Mouse (Mus musculus): Measurements from ENCODE around the gene Trmo. TPM values are rescaled to one million over a fixed set of nuclear protein-coding genes. Genes with fewer than 3 reads are reported as not detected.

Trmo gene
- 10.4 and 11.9 TPM in 2 replicates for polyA plus RNA-seq (2016; fragmentation: Nextera tagmentation; extraction: Ambion mirVana)

- H3K9me3 ChIP-seq, result no peaks in the 10 kb centered on the region
- no peaks in the 10 kb centered on the region for H3K27me3 ChIP-seq (ENCODE audit: insufficient read depth, poor library complexity, severe bottlenecking)
- H3K4me3 ChIP-seq, result peak within 1 kb of the TSS; percentile 69
- peak; percentile 96 for DNase-seq (ENCODE audit: low spot score)
- no peaks in the 10 kb centered on the region; the same call in 1 of the 2 replicates for H3K4me1 ChIP-seq (replicated peaks)
- peak within 1 kb of the TSS; percentile 98 for H3K27ac ChIP-seq
- under 1% methylated on average over 56 of the region's 56 CpGs for WGBS
- H3K36me3 ChIP-seq, result peaks cover 29% of the 10 kb centered on the region
Measured at GRCm38 (mm10) chr4:46389013-46389611, at the start of gene Trmo. Trmo (minus strand) TSS chr4:46389437.

DNA sequence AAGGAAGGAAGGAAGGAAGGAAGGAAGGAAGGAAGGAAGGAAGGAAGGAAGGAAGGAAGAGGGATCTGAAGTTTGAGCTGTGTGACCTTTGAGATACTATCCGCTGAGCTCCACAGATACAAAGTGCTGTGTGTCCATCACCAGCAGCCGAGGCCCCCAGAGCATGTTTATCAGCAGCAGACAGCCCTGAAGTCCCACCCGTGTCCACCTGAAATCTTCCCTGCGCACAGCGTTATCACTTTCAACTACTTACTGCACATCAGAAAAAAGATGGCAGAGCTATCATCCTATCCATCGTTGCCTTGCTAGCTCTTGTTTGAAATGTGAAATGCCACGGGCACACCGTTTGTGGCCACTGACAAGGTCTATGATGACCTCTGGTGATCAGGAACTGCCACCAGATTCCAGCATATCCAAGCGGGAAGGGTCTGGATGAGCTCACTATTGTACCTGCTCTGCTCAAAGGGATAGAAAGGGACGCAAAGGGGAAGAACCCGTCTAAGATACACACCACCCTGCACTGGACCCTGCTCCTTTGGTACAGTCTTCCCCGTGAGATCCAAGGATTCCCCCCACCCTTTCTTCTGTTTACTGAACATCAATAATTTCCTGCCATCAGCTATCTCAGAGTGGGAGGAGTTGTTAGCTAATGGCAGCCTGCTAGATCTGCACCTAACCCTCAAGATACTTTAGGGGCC is 43.3 kb upstream of the Trmo start:
- H3K4me1 ChIP-seq (replicated peaks), result peaks cover 5% of the 10 kb centered on the region
- no peak overlapping the region for H3K4me3 ChIP-seq
- DNase-seq (ENCODE audit: low spot score), result no peak
- no peaks in the 10 kb centered on the region for H3K27me3 ChIP-seq (ENCODE audit: insufficient read depth, poor library complexity, severe bottlenecking)
- H3K36me3 ChIP-seq, result no peaks in the 10 kb centered on the region
- H3K27ac ChIP-seq, result no peak overlapping the region
- no peaks in the 10 kb centered on the region for H3K9me3 ChIP-seq
- 89% methylated on average over 12 of the region's 12 CpGs for WGBS

DNA sequence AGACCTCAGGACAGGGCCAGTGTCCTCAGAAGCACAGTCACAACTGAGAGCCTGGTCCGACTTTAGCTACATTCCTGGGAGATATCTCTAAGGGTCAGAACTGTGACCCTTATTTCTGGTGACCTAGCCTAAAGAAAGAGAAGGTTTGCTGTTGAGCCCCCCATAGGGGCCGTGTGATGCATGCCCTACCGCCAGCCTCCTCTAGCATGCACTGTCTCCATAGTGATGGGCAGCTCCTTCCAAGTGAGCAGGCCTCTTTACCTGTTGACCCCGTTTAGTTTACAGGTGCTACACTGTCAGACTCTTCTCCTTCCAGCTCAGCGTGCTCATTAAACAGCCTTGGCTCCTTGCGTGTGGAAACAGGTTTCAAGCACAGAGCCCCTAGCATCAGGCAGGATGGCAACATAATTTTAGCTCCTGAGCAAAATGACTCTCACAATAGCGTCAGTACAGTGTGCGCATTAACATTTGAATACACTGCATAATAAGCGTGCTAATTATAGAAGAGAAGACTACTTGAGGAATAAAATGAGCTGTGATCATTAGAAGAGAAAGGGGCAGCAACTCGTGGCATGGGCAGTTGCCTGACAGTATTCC is 39.8 kb upstream of the Trmo start:
- Histone ChIP-seq H3K9me3 (no peaks in the 10 kb centered on the region), H3K27me3 (ENCODE audit: insufficient read depth, poor library complexity, severe bottlenecking) (no peaks in the 10 kb centered on the region), H3K36me3 (no peaks in the 10 kb centered on the region), H3K4me1 (replicated peaks) (peaks cover 5% of the 10 kb centered on the region), H3K4me3 (no peak overlapping the region), H3K27ac (no peak overlapping the region)
- DNase-seq (ENCODE audit: low spot score), result no peak
- 59% methylated on average over 10 of the region's 10 CpGs for WGBS

DNA sequence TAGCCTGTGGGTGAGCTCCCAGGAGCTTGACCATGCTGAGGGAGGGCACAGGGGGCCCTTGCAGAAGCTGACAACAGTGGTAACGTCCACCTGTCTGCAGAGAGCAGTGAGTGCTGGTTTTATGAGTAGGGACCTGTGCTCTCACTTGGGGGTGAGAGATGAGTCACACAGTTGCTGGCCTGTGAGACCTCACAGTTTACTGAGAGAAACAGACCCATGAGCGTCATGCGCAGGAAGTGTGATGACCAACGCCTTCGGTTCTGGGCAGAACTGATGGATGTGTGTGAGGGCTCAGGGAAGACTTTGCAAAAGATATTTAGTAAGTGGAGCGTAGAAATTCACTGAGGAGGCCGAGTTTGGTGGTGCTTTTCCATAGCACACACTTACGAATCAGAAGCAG is 33.4 kb upstream of the Trmo start:
- Histone ChIP-seq H3K4me1 (replicated peaks) (no peaks in the 10 kb centered on the region), H3K9me3 (no peaks in the 10 kb centered on the region), H3K36me3 (no peaks in the 10 kb centered on the region), H3K4me3 (no peak overlapping the region), H3K27me3 (ENCODE audit: insufficient read depth, poor library complexity, severe bottlenecking) (no peaks in the 10 kb centered on the region), H3K27ac (no peak overlapping the region; the same call in 1 of the 2 replicates)
- DNase-seq (ENCODE audit: low spot score), result no peak
- 80% methylated on average over 8 of the region's 8 CpGs for WGBS

GRCm38 (mm10) chr4:46418851-46419250 is 29.6 kb upstream of the Trmo start:
- Histone ChIP-seq H3K36me3 (no peaks in the 10 kb centered on the region), H3K27ac (no peak overlapping the region), H3K4me3 (no peak overlapping the region), H3K4me1 (replicated peaks) (no peaks in the 10 kb centered on the region), H3K27me3 (ENCODE audit: insufficient read depth, poor library complexity, severe bottlenecking) (no peaks in the 10 kb centered on the region), H3K9me3 (no peaks in the 10 kb centered on the region)
- WGBS, result 91% methylated on average over 9 of the region's 9 CpGs
- DNase-seq (ENCODE audit: low spot score), result no peak

- no peak overlapping the region for H3K4me3 ChIP-seq
- DNase-seq (ENCODE audit: low spot score), result no peak
- WGBS, result 63% methylated on average over 3 of the region's 3 CpGs
- H3K4me1 ChIP-seq (replicated peaks), result no peaks in the 10 kb centered on the region
- H3K36me3 ChIP-seq, result no peaks in the 10 kb centered on the region
- no peaks in the 10 kb centered on the region for H3K9me3 ChIP-seq
- H3K27me3 ChIP-seq (ENCODE audit: insufficient read depth, poor library complexity, severe bottlenecking), result no peaks in the 10 kb centered on the region
- H3K27ac ChIP-seq, result no peak overlapping the region
Measured at GRCm38 (mm10) chr4:46417491-46417890, 28.3 kb upstream of the Trmo start.

- H3K27me3 ChIP-seq (ENCODE audit: insufficient read depth, poor library complexity, severe bottlenecking), result no peaks in the 10 kb centered on the region
- H3K4me1 ChIP-seq (replicated peaks), result no peaks in the 10 kb centered on the region
- H3K27ac ChIP-seq, result no peak within 1 kb of the TSS
- 81% methylated on average over 7 of the region's 7 CpGs for WGBS
- DNase-seq (ENCODE audit: low spot score), result no peak
- no peaks in the 10 kb centered on the region for H3K36me3 ChIP-seq
- no peak within 1 kb of the TSS for H3K4me3 ChIP-seq
- H3K9me3 ChIP-seq, result no peaks in the 10 kb centered on the region
Measured at GRCm38 (mm10) chr4:46413406-46413805, 24.2 kb upstream of the Trmo start, which contains the start of gene Hemgn. Hemgn (minus strand) TSS chr4:46413506.

GRCm38 (mm10) chr4:46412113-46412512 is 22.9 kb upstream of the Trmo start:
- H3K27ac ChIP-seq, result no peak overlapping the region
- H3K9me3 ChIP-seq, result no peaks in the 10 kb centered on the region
- no peak for DNase-seq (ENCODE audit: low spot score)
- no peaks in the 10 kb centered on the region for H3K27me3 ChIP-seq (ENCODE audit: insufficient read depth, poor library complexity, severe bottlenecking)
- H3K4me3 ChIP-seq, result no peak overlapping the region
- H3K36me3 ChIP-seq, result no peaks in the 10 kb centered on the region
- no peaks in the 10 kb centered on the region for H3K4me1 ChIP-seq (replicated peaks)
- WGBS, result 71% methylated on average over 1 of the region's 1 CpGs

GRCm38 (mm10) chr4:46411489-46411888 is 22.3 kb upstream of the Trmo start:
- 82% methylated on average over 6 of the region's 6 CpGs for WGBS
- Histone ChIP-seq H3K4me1 (replicated peaks) (no peaks in the 10 kb centered on the region), H3K36me3 (no peaks in the 10 kb centered on the region), H3K4me3 (no peak overlapping the region), H3K27ac (no peak overlapping the region), H3K9me3 (no peaks in the 10 kb centered on the region), H3K27me3 (ENCODE audit: insufficient read depth, poor library complexity, severe bottlenecking) (no peaks in the 10 kb centered on the region)
- DNase-seq (ENCODE audit: low spot score), result no peak

GRCm38 (mm10) chr4:46410677-46411076 is 21.4 kb upstream of the Trmo start:
- DNase-seq (ENCODE audit: low spot score), result no peak
- H3K27ac ChIP-seq, result peak overlapping the region; percentile 35; the same call in 1 of the 2 replicates
- 86% methylated on average over 5 of the region's 5 CpGs for WGBS
- H3K4me3 ChIP-seq, result no peak overlapping the region
- no peaks in the 10 kb centered on the region for H3K27me3 ChIP-seq (ENCODE audit: insufficient read depth, poor library complexity, severe bottlenecking)
- H3K36me3 ChIP-seq, result no peaks in the 10 kb centered on the region
- no peaks in the 10 kb centered on the region for H3K9me3 ChIP-seq
- H3K4me1 ChIP-seq (replicated peaks), result no peaks in the 10 kb centered on the region

DNA sequence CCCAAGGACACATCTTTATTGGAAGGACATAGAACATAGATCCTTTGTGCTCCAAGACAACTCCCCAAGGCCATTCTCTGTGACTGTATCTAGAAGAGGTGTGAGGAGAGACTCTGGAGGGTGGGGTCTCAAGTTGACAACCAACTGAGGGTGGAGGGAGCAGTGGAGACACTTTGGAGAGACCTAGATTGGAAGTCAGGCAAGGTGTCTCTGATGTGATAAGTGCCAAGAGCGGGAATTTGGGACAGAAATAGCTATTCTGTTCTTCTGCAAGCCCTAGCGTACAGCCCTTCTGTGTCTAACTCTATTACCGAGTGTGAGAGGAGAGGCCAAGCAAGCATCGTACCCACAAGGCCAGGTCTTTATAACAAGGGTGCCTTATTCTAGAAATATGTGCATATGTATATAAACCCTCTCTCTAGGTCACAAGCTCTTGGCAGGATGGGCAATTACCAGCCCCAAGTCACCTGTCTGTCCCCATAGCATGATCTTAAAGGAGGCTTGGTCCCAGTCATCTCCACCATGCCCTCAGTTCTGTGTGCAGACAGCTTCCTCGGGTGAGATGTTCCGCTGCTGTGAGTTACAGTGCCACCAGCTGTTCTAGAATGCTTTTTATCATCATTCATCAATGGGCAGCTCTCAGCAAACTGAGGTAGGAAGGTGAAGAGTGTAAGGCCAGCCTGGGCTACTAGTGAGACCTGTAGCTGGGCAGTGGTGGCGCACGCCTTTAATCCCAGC is 17.9 kb upstream of the Trmo start:
- Histone ChIP-seq H3K4me1 (replicated peaks) (no peaks in the 10 kb centered on the region), H3K4me3 (no peak overlapping the region), H3K9me3 (no peaks in the 10 kb centered on the region), H3K27ac (no peak overlapping the region), H3K27me3 (ENCODE audit: insufficient read depth, poor library complexity, severe bottlenecking) (no peaks in the 10 kb centered on the region), H3K36me3 (no peaks in the 10 kb centered on the region)
- no peak for DNase-seq (ENCODE audit: low spot score)
- WGBS, result 91% methylated on average over 8 of the region's 8 CpGs

DNA sequence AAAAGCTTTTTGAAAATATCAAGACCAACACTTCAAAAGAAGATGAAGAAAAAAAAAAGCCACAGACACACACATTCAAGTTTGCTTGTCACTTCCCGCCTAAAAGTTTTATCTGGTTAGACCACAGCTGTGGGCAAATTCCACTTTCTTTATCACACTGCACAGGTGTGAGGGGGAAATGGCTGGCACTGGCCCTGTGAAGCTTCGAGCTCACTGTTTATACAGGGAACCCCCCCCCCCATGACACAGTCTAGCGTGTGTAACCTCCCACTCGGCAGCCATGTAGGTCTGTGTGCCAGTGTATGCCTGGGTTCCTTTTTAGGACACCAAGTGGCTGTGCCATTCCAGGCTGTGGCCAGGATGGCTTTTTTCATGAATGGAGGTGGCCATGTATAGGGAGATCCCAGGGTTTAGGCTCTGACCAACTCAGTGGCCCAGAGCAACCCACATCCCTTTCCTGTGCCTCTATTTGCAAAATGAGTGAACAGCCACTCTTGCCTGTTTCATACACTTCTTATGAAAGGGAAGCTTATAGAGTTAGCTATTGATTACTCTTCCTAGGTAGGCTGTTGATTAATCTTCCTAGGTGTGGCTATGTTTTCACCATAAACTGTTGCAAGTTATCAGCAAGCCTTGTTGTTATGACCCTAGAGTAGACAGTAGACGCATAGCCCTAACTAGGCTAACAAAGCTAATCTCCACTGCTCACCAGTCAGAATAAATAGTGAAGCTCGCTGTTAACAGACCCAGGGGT is 15.0 kb upstream of the Trmo start:
- no peaks in the 10 kb centered on the region for H3K4me1 ChIP-seq (replicated peaks)
- H3K27me3 ChIP-seq (ENCODE audit: insufficient read depth, poor library complexity, severe bottlenecking), result no peaks in the 10 kb centered on the region
- H3K27ac ChIP-seq, result peak overlapping the region; percentile 53
- H3K4me3 ChIP-seq, result no peak overlapping the region
- 80% methylated on average over 6 of the region's 6 CpGs for WGBS
- peaks cover 5% of the 10 kb centered on the region; the same call in 1 of the 2 replicates for H3K9me3 ChIP-seq
- DNase-seq (ENCODE audit: low spot score), result no peak
- no peaks in the 10 kb centered on the region for H3K36me3 ChIP-seq

All from hindbrain, embryonic 10.5 days (tissue).